Mouse (Mus musculus): ENCODE results near the gene Vdac1. TPM values are rescaled to one million over a fixed set of nuclear protein-coding genes. Genes with fewer than 3 reads are reported as not detected.

Vdac1 gene
- polyA plus RNA-seq, 1 experiment from 2014 or later: 250 TPM

DNA sequence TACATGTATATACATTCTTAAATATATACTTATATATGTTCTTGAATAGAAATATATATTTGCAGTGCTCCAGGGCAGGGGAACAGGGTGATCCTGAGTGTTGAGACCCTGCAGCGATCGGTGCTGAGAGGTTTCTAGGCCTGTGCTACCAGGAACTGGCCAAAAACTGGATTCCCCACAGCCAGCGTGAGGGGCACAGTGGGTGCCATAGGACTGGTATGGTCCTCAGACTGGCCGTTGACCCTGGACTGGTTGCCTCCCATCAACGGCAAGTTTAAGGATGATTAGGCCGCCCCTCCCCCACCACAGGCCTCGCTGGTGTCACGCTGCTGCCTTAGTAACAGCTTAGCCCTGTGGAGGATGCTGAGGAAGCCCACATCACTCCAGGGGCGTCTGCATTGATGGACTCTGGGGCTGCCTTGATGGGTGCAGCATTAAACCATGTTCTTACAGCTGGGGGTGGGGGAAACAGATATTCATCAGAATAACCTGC, 44.6 kb downstream of the Vdac1 start:
- Histone ChIP-seq H3K36me3 (ENCODE audit: control insufficient read depth, insufficient read depth, low read length) (peaks cover 66% of the 10 kb centered on the region), H3K27me3 (replicated peaks; ENCODE audit: control insufficient read depth, insufficient read depth, low read length) (no peaks in the 10 kb centered on the region), H3K4me1 (ENCODE audit: control insufficient read depth, insufficient read depth, low read length) (no peaks in the 10 kb centered on the region), H3K4me2 (ENCODE audit: low read length) (no peak overlapping the region), H3K4me3 (ENCODE audit: low read depth, low read length) (no peak overlapping the region), H3K9me3 (replicated peaks; ENCODE audit: control insufficient read depth, low read length) (no peaks in the 10 kb centered on the region), H3K9ac (ENCODE audit: low read length) (no peak overlapping the region), H3K27ac (ENCODE audit: low read depth, low read length) (no peak overlapping the region)
- DNase-seq (ENCODE audit: low spot score) (no peak), ATAC-seq (no peak)
- WGBS: 80% methylated on average over 9 of the region's 9 CpGs

DNA sequence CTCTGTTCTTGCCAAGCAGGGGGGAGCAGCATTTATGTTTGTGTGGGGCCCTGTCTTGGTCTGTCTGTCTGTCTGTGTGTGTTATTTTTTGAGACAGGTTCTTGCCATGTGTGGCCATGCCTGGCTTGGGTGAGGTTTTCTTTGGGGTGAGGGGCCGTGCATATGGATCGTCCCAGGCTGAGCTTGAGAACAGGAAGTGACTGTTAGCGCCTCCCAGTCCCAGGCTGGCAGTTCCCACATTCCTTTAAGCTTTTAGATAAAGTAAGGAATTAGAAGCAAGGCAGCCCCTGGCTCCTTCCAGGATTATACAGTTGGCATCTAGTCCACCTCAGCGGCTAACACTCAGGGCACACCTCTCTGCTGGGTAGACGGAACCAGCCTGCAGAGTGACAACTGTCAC, 48.7 kb downstream of the Vdac1 start:
- H3K36me3 ChIP-seq (ENCODE audit: control insufficient read depth, insufficient read depth, low read length): peaks cover 47% of the 10 kb centered on the region
- no peak overlapping the region for H3K27ac ChIP-seq (ENCODE audit: low read depth, low read length)
- H3K9me3 ChIP-seq (replicated peaks; ENCODE audit: control insufficient read depth, low read length): no peaks in the 10 kb centered on the region
- WGBS: 92% methylated on average over 5 of the region's 5 CpGs
- no peak overlapping the region for H3K4me2 ChIP-seq (ENCODE audit: low read length)
- DNase-seq (ENCODE audit: low spot score): no peak
- no peaks in the 10 kb centered on the region for H3K27me3 ChIP-seq (replicated peaks; ENCODE audit: control insufficient read depth, insufficient read depth, low read length)
- no peaks in the 10 kb centered on the region for H3K4me1 ChIP-seq (ENCODE audit: control insufficient read depth, insufficient read depth, low read length)
- H3K4me3 ChIP-seq (ENCODE audit: low read depth, low read length): no peak overlapping the region
- H3K9ac ChIP-seq (ENCODE audit: low read length): no peak overlapping the region
- no peak for ATAC-seq

DNA sequence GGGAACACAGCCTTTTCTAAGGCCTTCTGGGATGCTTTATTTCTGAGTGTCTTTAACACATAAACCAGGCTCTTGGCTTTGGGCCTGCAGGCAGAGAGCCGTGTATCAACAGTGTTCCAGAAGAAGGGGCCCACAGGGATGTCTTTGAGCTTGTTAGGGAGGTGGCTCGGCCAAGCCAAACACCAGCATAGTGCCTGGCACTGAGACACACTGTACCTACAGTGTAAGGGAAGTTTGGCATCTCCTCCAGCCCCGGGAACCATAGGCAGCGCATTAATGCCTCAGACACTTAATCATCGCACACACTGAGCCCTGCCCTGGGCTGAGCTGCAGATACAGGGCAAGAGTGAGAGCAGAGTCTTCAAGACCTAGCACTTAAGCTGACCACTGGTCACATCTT, 57.7 kb downstream of the Vdac1 start:
- H3K36me3 ChIP-seq (ENCODE audit: control insufficient read depth, insufficient read depth, low read length): no peaks in the 10 kb centered on the region
- no peaks in the 10 kb centered on the region for H3K27me3 ChIP-seq (replicated peaks; ENCODE audit: control insufficient read depth, insufficient read depth, low read length)
- no peak overlapping the region for H3K27ac ChIP-seq (ENCODE audit: low read depth, low read length)
- H3K4me3 ChIP-seq (ENCODE audit: low read depth, low read length): no peak overlapping the region
- no peak overlapping the region for H3K9ac ChIP-seq (ENCODE audit: low read length)
- DNase-seq (ENCODE audit: low spot score) (no peak), ATAC-seq (no peak)
- no peak overlapping the region for H3K4me2 ChIP-seq (ENCODE audit: low read length)
- no peaks in the 10 kb centered on the region for H3K4me1 ChIP-seq (ENCODE audit: control insufficient read depth, insufficient read depth, low read length)
- H3K9me3 ChIP-seq (replicated peaks; ENCODE audit: control insufficient read depth, low read length): no peaks in the 10 kb centered on the region
- WGBS: 77% methylated on average over 5 of the region's 5 CpGs

DNA sequence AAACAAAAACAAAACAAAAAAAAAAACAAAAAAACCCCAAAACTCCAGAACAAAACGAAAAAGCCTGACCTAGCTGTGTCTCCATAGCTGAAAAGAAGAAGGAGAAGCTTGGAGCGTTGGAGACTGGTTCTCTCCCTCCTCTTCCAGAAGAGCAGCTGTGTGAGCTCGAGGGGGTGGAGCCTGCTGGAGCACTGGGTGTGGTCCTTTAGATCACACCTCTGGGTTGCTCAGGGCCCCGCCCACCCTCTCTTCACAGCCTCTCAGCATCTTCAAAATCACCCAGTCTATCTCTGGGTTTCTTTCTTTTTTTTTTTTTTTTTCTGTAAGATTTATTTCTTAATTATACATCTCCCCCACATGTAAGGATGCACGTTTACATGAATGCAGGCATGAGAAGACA, 58.6 kb downstream of the Vdac1 start:
- Histone ChIP-seq H3K9me3 (replicated peaks; ENCODE audit: control insufficient read depth, low read length) (no peaks in the 10 kb centered on the region), H3K4me3 (ENCODE audit: low read depth, low read length) (no peak overlapping the region), H3K9ac (ENCODE audit: low read length) (no peak overlapping the region), H3K27me3 (replicated peaks; ENCODE audit: control insufficient read depth, insufficient read depth, low read length) (no peaks in the 10 kb centered on the region), H3K4me1 (ENCODE audit: control insufficient read depth, insufficient read depth, low read length) (no peaks in the 10 kb centered on the region), H3K36me3 (ENCODE audit: control insufficient read depth, insufficient read depth, low read length) (no peaks in the 10 kb centered on the region), H3K4me2 (ENCODE audit: low read length) (no peak overlapping the region), H3K27ac (ENCODE audit: low read depth, low read length) (no peak overlapping the region)
- DNase-seq (ENCODE audit: low spot score) (no peak), ATAC-seq (no peak)
- WGBS: 48% methylated on average over 5 of the region's 5 CpGs

DNA sequence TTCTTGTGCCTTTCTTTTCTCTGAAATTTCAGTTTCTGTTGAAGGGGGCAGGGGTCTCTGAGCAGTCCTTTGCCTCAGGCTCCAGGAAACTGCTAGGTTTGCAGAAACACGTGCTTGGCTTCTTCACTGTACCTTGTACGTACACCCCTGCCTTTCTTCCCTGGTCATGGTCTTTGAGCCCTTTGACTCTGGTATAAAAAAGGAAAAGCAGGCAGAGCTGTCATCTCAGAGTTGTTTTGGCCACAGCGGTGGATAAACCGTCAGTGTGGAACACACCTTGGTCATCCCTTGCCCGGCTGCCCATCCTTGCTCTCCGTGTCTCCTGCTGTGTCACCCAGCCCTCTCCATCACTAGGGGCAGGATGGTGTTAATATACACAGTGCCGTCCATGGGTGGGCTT, 59.2 kb downstream of the Vdac1 start:
- Histone ChIP-seq H3K9me3 (replicated peaks; ENCODE audit: control insufficient read depth, low read length) (no peaks in the 10 kb centered on the region), H3K4me1 (ENCODE audit: control insufficient read depth, insufficient read depth, low read length) (no peaks in the 10 kb centered on the region), H3K36me3 (ENCODE audit: control insufficient read depth, insufficient read depth, low read length) (no peaks in the 10 kb centered on the region), H3K4me3 (ENCODE audit: low read depth, low read length) (no peak overlapping the region), H3K9ac (ENCODE audit: low read length) (no peak overlapping the region), H3K27ac (ENCODE audit: low read depth, low read length) (no peak overlapping the region), H3K27me3 (replicated peaks; ENCODE audit: control insufficient read depth, insufficient read depth, low read length) (no peaks in the 10 kb centered on the region), H3K4me2 (ENCODE audit: low read length) (no peak overlapping the region)
- ATAC-seq (no peak), DNase-seq (ENCODE audit: low spot score) (no peak)
- WGBS: 82% methylated on average over 7 of the region's 7 CpGs

DNA sequence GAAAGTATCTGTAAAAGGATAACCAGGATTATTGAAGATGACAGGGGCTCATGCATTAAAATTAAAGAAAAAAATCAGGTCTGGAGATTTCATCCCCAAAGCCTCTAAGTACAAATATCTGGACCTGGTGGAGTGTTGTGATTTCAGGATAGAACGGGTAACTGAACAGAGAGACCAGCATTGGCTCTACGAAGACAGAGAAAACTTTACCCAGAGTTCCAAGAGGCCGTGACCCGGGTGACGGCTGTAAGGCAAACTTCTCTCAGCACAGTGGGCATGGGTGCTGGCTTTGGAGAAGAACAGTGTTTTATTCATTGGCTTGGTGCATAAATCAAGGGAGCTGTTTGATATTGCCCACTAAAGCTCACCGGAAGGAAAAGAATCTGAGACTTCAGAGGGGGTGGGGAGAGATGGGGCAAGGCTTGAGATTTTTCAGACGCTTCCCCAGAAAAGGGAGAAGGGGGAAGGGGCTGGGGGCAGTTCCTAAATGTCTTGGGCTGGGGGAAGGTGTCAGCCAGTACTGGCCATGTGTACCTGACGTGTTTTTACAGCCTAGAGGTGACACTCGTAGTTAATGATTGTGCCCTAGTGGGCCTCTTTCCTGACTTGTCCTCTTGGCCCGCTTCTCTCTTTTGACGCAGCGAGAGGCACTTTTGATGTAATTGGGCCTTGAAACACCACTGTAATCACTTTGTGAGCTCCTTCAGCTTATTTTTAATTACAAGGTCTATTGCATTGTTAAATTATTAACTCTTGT, 59.8 kb downstream of the Vdac1 start:
- H3K4me2 ChIP-seq (ENCODE audit: low read length): no peak overlapping the region
- 71% methylated on average over 12 of the region's 12 CpGs for WGBS
- H3K4me3 ChIP-seq (ENCODE audit: low read depth, low read length): no peak overlapping the region
- no peak overlapping the region for H3K27ac ChIP-seq (ENCODE audit: low read depth, low read length)
- ATAC-seq: no peak
- no peak for DNase-seq (ENCODE audit: low spot score)
- H3K27me3 ChIP-seq (replicated peaks; ENCODE audit: control insufficient read depth, insufficient read depth, low read length): no peaks in the 10 kb centered on the region
- no peaks in the 10 kb centered on the region for H3K9me3 ChIP-seq (replicated peaks; ENCODE audit: control insufficient read depth, low read length)
- no peak overlapping the region for H3K9ac ChIP-seq (ENCODE audit: low read length)
- no peaks in the 10 kb centered on the region for H3K36me3 ChIP-seq (ENCODE audit: control insufficient read depth, insufficient read depth, low read length)
- H3K4me1 ChIP-seq (ENCODE audit: control insufficient read depth, insufficient read depth, low read length): no peaks in the 10 kb centered on the region

DNA sequence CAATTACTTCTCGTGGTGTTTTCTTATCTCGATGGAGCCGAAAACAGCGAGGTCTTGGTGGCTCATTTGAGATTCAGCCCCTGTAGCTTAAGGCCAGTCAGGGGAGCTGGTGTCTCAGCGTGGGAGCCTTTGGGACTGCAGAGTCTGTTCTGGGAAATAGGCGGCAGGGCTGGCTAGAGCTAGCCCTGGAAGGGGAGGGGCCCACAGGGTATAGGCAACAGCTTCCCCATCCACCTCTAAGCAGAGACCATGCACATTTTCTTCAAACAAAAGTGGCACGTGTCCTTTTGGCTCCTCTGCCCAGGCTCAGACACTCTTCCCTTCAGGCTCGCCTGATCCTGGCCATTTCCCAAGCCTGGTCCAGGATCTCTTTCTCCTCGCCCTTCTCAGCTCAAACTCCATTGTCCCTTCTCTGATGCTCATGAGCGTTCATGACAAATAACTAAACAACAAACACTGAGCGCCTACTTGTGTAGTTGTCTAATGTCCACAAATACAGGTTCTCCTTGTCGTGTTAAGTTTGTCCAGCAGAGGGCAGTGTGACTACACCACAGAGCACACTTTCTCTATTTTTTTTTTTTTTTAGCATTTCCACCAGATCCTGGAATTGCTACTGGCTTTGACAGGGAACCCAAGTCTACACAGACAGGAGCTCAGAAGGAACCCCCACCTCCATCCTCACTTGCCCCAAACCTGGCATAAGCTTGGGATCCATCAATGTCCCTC, 60.6 kb downstream of the Vdac1 start:
- DNase-seq (ENCODE audit: low spot score) (peak; percentile 86), ATAC-seq (peak; percentile 32; the same call in 1 of the 2 replicates)
- Histone ChIP-seq H3K4me1 (ENCODE audit: control insufficient read depth, insufficient read depth, low read length) (no peaks in the 10 kb centered on the region), H3K27ac (ENCODE audit: low read depth, low read length) (no peak overlapping the region), H3K4me2 (ENCODE audit: low read length) (no peak overlapping the region), H3K9me3 (replicated peaks; ENCODE audit: control insufficient read depth, low read length) (no peaks in the 10 kb centered on the region), H3K9ac (ENCODE audit: low read length) (no peak overlapping the region), H3K27me3 (replicated peaks; ENCODE audit: control insufficient read depth, insufficient read depth, low read length) (no peaks in the 10 kb centered on the region), H3K36me3 (ENCODE audit: control insufficient read depth, insufficient read depth, low read length) (no peaks in the 10 kb centered on the region), H3K4me3 (ENCODE audit: low read depth, low read length) (no peak overlapping the region)
- WGBS: 27% methylated on average over 12 of the region's 12 CpGs

DNA sequence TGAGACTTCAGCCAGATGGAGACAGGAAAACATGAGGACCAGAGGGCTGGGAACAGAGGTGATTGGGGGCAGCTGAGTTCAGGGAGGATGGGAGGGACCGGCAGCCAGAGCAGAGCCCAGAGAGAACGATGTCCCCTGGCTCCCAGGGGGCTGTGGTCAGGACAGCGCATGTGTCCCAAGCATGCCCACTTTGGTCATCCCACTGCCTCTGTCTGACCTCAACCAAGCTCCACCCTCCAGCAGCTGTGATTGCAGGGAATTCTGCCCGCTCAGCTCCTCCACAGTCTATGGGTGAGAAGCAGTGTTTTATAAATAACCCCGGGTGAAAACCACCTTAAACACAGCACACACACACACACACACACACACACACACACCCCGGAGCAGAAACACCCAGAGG, 68.8 kb downstream of the Vdac1 start:
- Histone ChIP-seq H3K9me3 (replicated peaks; ENCODE audit: control insufficient read depth, low read length) (no peaks in the 10 kb centered on the region; the same call in 1 of the 2 replicates), H3K36me3 (ENCODE audit: control insufficient read depth, insufficient read depth, low read length) (no peaks in the 10 kb centered on the region), H3K27ac (ENCODE audit: low read depth, low read length) (no peak overlapping the region), H3K4me1 (ENCODE audit: control insufficient read depth, insufficient read depth, low read length) (no peaks in the 10 kb centered on the region), H3K27me3 (replicated peaks; ENCODE audit: control insufficient read depth, insufficient read depth, low read length) (no peaks in the 10 kb centered on the region), H3K4me3 (ENCODE audit: low read depth, low read length) (no peak overlapping the region), H3K9ac (ENCODE audit: low read length) (no peak overlapping the region), H3K4me2 (ENCODE audit: low read length) (no peak overlapping the region)
- DNase-seq (ENCODE audit: low spot score) (no peak), ATAC-seq (no peak)
- 86% methylated on average over 6 of the region's 6 CpGs for WGBS

DNA sequence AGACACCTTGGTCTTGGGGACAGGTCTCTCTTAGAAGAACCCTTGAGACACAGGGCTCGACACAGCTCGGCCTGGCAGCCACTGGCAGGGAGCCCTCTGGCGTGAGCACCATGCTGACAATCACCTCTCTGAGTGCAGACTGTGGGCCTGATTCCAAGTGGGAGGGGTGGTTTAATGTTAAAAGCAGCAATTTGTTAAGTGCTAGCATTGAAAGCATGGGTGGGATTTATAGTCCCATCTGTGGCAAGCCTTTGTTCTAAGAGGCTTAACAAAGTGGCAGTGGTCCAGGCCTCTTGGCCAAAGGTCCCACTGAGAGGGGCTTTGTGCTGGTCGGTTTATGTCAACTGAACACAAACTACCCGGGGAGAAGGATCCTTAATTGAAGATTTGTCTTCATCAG, 70.9 kb downstream of the Vdac1 start:
- 12% methylated on average over 5 of the region's 5 CpGs for WGBS
- Histone ChIP-seq H3K4me3 (ENCODE audit: low read depth, low read length) (no peak overlapping the region), H3K4me2 (ENCODE audit: low read length) (no peak overlapping the region), H3K9ac (ENCODE audit: low read length) (no peak overlapping the region), H3K36me3 (ENCODE audit: control insufficient read depth, insufficient read depth, low read length) (no peaks in the 10 kb centered on the region), H3K4me1 (ENCODE audit: control insufficient read depth, insufficient read depth, low read length) (no peaks in the 10 kb centered on the region), H3K27me3 (replicated peaks; ENCODE audit: control insufficient read depth, insufficient read depth, low read length) (no peaks in the 10 kb centered on the region), H3K9me3 (replicated peaks; ENCODE audit: control insufficient read depth, low read length) (no peaks in the 10 kb centered on the region; the same call in 1 of the 2 replicates), H3K27ac (ENCODE audit: low read depth, low read length) (no peak overlapping the region)
- ATAC-seq: peak; percentile 90
- peak; percentile 94 for DNase-seq (ENCODE audit: low spot score)
